Mouse (Mus musculus): Measurements from ENCODE around the gene Traf3ip2.

DNA sequence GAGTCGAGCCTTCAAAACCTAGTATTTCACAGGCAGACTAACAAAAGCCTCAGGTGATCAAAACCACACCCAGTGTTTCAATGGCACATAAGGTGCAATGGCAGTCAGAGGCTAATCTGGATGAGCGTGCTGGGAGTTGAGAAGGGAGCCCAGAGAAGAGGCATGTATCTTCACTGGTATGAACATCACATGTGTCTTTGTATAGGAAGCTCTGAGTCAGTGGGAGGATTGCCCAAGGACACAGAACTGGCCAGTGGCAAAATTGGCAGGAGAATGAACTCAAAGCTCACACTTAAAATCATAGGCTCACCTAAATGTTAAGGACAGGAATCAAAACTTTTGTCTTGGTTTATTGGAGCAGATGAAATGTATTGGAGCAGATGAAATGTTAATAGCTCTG lies 70.7 kb downstream of the Traf3ip2 start:
- TF ChIP-seq POLR2A (IDR thresholded peaks at IDR 0.05; ENCODE audit: borderline replicate concordance, low read depth, low read length) (no peak), CTCF (IDR thresholded peaks at IDR 0.05; ENCODE audit: low read depth, low read length) (no peak)

Measured in bone marrow macrophage, adult 2 months (primary cell).